Mouse (Mus musculus) stomach, postnatal 0 days (tissue): ENCODE measurements around the gene Adrb1. TPM values are rescaled to one million over a fixed set of nuclear protein-coding genes. Genes with fewer than 3 reads are reported as not detected.

Source experiments
- ATAC-seq: fragments of 200-750 bp; cut with Nextera tagmentation; 2 replicates; pipeline ENCODE4 v1.8.0; 2017; ENCODE audit not compliant: low FRiP score, low TSS enrichment
- DNase-seq: peaks from one replicate; pipeline ENCODE4 v3.0.0-alpha.2; 2016; ENCODE audit warnings: low spot score
- H3K27ac ChIP-seq: fragments of 300-500 bp; sonication (generic); replicated peaks from 2 replicates; pipeline ENCODE4 v1.5.1; 2014; ENCODE audit warnings: mild to moderate bottlenecking, control low read depth
- H3K27me3 ChIP-seq: fragments of 300-500 bp; sonication (generic); 2 replicates; pipeline ENCODE4 v1.6.1; 2014; ENCODE audit warnings: low read length; ENCODE audit not compliant: control insufficient read depth, insufficient read depth
- H3K36me3 ChIP-seq: fragments of 300-500 bp; sonication (generic); 2 replicates; pipeline ENCODE4 v1.6.1; 2014; ENCODE audit warnings: low read length, mixed read lengths; ENCODE audit not compliant: control insufficient read depth, insufficient read depth
- H3K4me1 ChIP-seq: fragments of 300-500 bp; sonication (generic); replicated peaks from 2 replicates; pipeline ENCODE4 v1.6.1; 2014; ENCODE audit warnings: antibody characterized with exemption; ENCODE audit not compliant: control insufficient read depth, insufficient read depth
- H3K4me2 ChIP-seq: fragments of 300-500 bp; sonication (generic); replicated peaks from 2 replicates; pipeline ENCODE4 v1.6.1; 2014; ENCODE audit warnings: low read depth, mild to moderate bottlenecking, control low read depth, moderate library complexity
- H3K4me3 ChIP-seq: fragments of 300-500 bp; sonication (generic); 2 replicates; pipeline ENCODE4 v1.5.1; 2014; ENCODE audit warnings: low read depth, low read length, control low read depth
- H3K9ac ChIP-seq: fragments of 300-500 bp; sonication (generic); 2 replicates; pipeline ENCODE4 v1.6.1; 2014; ENCODE audit warnings: mild to moderate bottlenecking, low read length, control low read depth, mixed read lengths
- H3K9me3 ChIP-seq: fragments of 300-500 bp; sonication (generic); 2 replicates; pipeline ENCODE4 v1.6.1; 2016; ENCODE audit warnings: low read length; ENCODE audit not compliant: control insufficient read depth
- CTCF ChIP-seq: IDR thresholded peaks from 2 replicates; pipeline ENCODE4 v1.5.1; 2016; ENCODE audit warnings: antibody characterized with exemption, low read depth, mild to moderate bottlenecking, moderate library complexity
- EP300 ChIP-seq: optimal IDR thresholded peaks from 2 replicates; pipeline ENCODE3; 2016; ENCODE audit warnings: antibody characterized with exemption
- WGBS: fragments of 180-500 bp; shearing (Covaris S2); extraction: QIAGEN DNeasy Blood & Tissue Kit; methylation state at CpG from one replicate; pipeline ENCODE4 v1.1.7; 2014; 5-methylcytosine and 5-hydroxymethylcytosine counted together
- polyA plus RNA-seq: library from polyadenylated mRNA; unstranded; fragments of >200 nt; fragmentation: Nextera tagmentation; extraction: Ambion mirVana; gene quantifications from 2 replicates; pipeline ENCODE4 v1.2.1, GENCODE M21; 2015

Adrb1 gene
- polyA plus RNA-seq, 1 experiment from 2014 or later = 0.45 TPM

DNA sequence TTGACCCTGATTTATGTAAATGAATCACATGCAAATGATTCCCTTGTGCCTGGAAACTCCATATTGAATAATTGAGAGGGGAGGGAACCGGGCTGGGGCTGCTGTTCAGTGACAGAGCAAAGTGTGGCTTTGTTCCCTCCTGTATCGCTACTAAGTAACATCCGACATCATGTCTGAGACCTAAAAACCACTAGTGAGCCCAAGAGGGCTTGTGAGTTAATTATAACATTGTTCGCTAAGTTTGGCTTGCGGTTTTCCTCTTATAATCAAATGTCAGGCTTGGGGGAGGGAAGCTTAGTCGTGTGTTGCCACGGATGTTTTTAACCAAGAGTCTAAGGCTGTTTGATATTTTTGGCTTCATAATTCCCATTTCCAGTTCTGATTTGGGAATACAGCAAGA, 50.2 kb downstream of the Adrb1 start:
- Histone ChIP-seq H3K4me2 (no peak overlapping the region), H3K27ac (no peak overlapping the region), H3K4me1 (no peaks in the 10 kb centered on the region), H3K4me3 (no peak overlapping the region), H3K36me3 (no peaks in the 10 kb centered on the region), H3K9ac (no peak overlapping the region), H3K27me3 (no peaks in the 10 kb centered on the region), H3K9me3 (no peaks in the 10 kb centered on the region)
- DNase-seq = no peak
- WGBS = 76% methylated on average over 7 of the region's 7 CpGs
- no peak for ATAC-seq
- TF ChIP-seq CTCF (no peak), EP300 (no peak)

DNA sequence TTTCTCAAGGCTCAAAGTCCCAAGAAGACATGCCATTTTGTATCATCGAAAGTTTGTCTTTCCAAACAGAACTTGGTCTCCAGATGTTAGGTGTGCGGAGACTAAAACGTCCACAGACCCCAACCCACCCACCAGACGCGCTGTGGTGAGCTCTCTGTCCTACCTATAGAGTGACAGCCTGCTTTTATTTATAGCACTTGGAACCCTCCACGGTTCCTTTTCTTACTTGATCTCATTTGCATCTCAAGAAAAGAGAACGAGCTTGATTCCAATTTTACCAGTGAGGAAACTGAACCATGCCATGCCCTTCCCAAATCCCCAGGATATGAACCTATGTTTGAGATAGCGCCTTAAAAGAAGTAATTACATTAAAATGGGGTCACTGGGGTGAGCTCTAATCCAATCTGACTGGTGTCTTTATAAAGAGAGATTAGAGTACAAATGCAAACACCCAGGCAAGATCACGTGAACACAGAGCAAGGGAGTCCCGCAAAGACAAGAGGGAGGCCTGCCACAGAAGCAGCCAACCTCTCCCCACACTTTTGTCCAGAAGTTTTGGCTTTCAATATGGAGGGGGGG, 51.5 kb downstream of the Adrb1 start:
- Histone ChIP-seq H3K36me3 (no peaks in the 10 kb centered on the region), H3K9me3 (no peaks in the 10 kb centered on the region), H3K4me3 (no peak overlapping the region), H3K4me2 (no peak overlapping the region), H3K4me1 (no peaks in the 10 kb centered on the region), H3K9ac (no peak overlapping the region), H3K27me3 (no peaks in the 10 kb centered on the region), H3K27ac (no peak overlapping the region)
- DNase-seq (no peak), ATAC-seq (no peak)
- 53% methylated on average over 10 of the region's 10 CpGs for WGBS
- TF ChIP-seq EP300 (no peak), CTCF (no peak)

GRCm38 (mm10) chr19:56774408-56774962, 52.5 kb downstream of the Adrb1 start:
- H3K4me2 ChIP-seq = no peak overlapping the region
- no peak overlapping the region for H3K9ac ChIP-seq
- no peaks in the 10 kb centered on the region for H3K36me3 ChIP-seq
- 75% methylated on average over 9 of the region's 9 CpGs for whole genome bisulfite sequencing
- H3K9me3 ChIP-seq = no peaks in the 10 kb centered on the region
- H3K4me1 ChIP-seq = no peaks in the 10 kb centered on the region
- DNase-seq (no peak), ATAC-seq (no peak)
- TF ChIP-seq EP300 = no peak
- TF ChIP-seq CTCF = no peak
- H3K27ac ChIP-seq = no peak overlapping the region
- no peak overlapping the region for H3K4me3 ChIP-seq
- no peaks in the 10 kb centered on the region for H3K27me3 ChIP-seq

DNA sequence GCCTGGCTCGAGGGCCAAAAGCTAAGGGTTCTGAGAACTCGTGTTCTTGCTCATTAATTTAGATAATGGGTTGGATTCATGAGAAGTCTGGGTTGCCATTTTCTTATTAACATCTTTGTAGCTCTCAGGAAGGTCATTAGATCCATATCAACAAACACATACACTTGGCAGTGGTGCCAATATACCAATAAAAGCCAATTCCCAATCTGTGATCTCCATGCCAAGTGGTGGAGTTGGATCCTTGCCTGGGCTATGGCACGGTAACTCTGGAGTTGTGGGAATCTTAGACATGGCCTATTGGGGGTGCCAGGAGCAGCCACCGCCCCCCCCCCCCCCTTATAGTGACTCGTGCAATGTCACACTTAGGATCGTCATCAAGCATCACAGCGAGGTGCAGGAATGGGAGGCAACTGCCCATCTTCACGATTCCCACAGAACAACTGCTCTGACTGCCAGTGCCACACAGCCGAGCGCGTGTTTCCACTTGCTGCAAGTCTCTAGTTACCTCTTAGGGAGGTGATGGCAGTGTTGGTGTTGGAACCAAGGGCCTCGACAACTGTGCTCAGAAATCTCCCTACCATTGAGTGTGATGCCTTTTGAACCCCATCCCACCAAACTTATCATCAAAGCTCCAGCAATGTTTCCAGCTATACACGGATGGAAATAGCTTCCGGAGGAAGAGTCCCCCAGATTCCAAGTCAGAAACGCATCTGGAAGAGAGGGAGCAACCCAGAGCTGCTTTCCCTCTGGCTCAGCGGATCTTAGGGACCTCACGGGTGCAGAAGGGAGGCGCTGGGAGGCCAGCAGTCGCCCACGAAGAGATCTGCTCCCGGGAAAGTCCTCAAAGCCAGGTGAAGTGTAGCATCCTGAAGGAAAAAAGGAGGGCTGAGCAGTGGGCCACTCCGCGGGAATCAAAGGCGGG, 53.2 kb downstream of the Adrb1 start:
- Histone ChIP-seq H3K9ac (peak overlapping the region; percentile 27; the same call in 1 of the 2 replicates), H3K27ac (no peak overlapping the region), H3K27me3 (no peaks in the 10 kb centered on the region), H3K9me3 (no peaks in the 10 kb centered on the region), H3K4me3 (peak overlapping the region; percentile 14; the same call in 1 of the 2 replicates), H3K4me1 (no peaks in the 10 kb centered on the region), H3K4me2 (peak overlapping the region; percentile 48), H3K36me3 (no peaks in the 10 kb centered on the region)
- no peak for ATAC-seq
- TF ChIP-seq EP300 (no peak), CTCF (no peak)
- no peak for DNase-seq
- WGBS = 39% methylated on average over 24 of the region's 24 CpGs

DNA sequence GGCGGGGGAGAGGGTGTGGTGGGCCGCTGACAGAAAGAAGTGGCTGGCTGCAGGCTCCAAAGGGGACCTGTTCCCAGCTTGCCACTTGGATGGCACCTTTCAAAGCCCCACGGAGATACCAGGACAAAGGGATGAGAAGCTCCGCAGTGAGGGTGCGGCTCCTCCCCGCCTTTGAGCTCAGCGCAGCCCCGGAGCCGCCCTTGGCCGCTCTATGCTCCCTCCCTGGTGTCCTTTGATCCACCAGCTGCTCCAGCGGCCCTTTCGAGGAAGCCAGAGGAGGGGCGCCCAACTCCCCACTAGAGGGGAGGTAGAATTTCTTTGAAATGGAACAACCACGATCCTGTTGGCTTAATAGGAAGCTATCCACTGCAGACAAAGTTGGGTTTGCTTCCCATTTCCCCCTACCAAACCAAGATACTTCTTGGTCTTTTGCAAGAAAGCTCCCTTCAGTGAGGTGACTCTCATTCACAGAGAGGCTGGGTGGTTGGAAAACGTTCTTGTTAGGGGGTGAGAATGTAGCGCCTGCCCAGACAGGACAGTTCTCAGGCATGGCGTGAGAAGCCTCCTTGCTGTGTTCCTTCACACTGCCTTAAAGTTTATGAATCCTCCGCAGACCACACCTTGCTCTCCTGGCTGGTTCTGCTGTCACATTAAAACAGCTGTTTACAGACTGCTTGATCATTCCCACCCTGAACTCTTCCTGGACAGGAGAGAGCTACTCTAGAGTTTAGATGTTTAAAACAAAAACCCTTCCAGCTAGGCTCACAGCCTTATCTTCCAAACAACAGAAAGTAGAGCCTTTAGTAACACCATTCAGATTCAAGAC, 54.1 kb downstream of the Adrb1 start:
- Histone ChIP-seq H3K4me3 (peak overlapping the region; percentile 14; the same call in 1 of the 2 replicates), H3K9me3 (no peaks in the 10 kb centered on the region), H3K4me1 (no peaks in the 10 kb centered on the region), H3K9ac (peak overlapping the region; percentile 27; the same call in 1 of the 2 replicates), H3K4me2 (peak overlapping the region; percentile 48), H3K27ac (no peak overlapping the region), H3K36me3 (no peaks in the 10 kb centered on the region), H3K27me3 (no peaks in the 10 kb centered on the region)
- WGBS = 8% methylated on average over 17 of the region's 18 CpGs
- TF ChIP-seq EP300 = no peak
- DNase-seq (no peak), ATAC-seq (no peak)
